Mouse (Mus musculus) embryonic fibroblast, embryonic 13.5 days (primary cell): Measurements from ENCODE around the gene Miga2.

ENCODE experiments used
- CTCF ChIP-seq: IDR thresholded peaks from 2 replicates; pipeline ENCODE4 v1.5.1; 2011; ENCODE audit warnings: mild to moderate bottlenecking, control low read depth, low read length, moderate library complexity, borderline replicate concordance; ENCODE audit not compliant: insufficient read depth
- POLR2A ChIP-seq: IDR thresholded peaks from 2 replicates; pipeline ENCODE4 v1.6.1; 2011; ENCODE audit warnings: low read depth, mild to moderate bottlenecking, control low read depth, low read length, moderate library complexity

- TF ChIP-seq CTCF (no peak), POLR2A (no peak)
Measured at GRCm38 (mm10) chr2:30357552-30358510, 6.2 kb upstream of the Miga2 start.
